Mouse (Mus musculus) ES-Bruce4 (cell line): ENCODE measurements around the gene Slco4a1. TPM values are rescaled to one million over a fixed set of nuclear protein-coding genes. Genes with fewer than 3 reads are reported as not detected.

Experiments used
- H3K27ac ChIP-seq: 2 replicates; pipeline ENCODE4 v1.5.1; 2012; ENCODE audit warnings: low read length, inconsistent platforms; ENCODE audit not compliant: insufficient read depth
- H3K27me3 ChIP-seq: 2 replicates; pipeline ENCODE4 v1.6.1; 2012; ENCODE audit warnings: mild to moderate bottlenecking, low read length, inconsistent platforms; ENCODE audit not compliant: control insufficient read depth, poor library complexity, insufficient read depth, severe bottlenecking
- H3K36me3 ChIP-seq: 2 replicates; pipeline ENCODE4 v1.6.1; 2012; ENCODE audit warnings: inconsistent platforms, mild to moderate bottlenecking, low read length, moderate library complexity; ENCODE audit not compliant: control insufficient read depth, poor library complexity, insufficient read depth, severe bottlenecking
- H3K4me1 ChIP-seq: one replicate; pipeline ENCODE4 v1.8.1; 2011; ENCODE audit warnings: low read length; ENCODE audit not compliant: control insufficient read depth, insufficient read depth
- H3K4me3 ChIP-seq: 2 replicates; pipeline ENCODE4 v1.5.1; 2011; ENCODE audit warnings: low read depth, mild to moderate bottlenecking, low read length
- H3K9ac ChIP-seq: 2 replicates; pipeline ENCODE4 v1.6.1; 2012; ENCODE audit warnings: low read depth, mild to moderate bottlenecking, inconsistent platforms; ENCODE audit not compliant: poor library complexity, severe bottlenecking
- H3K9me3 ChIP-seq: replicated peaks from 2 replicates; pipeline ENCODE4 v1.6.1; 2012; ENCODE audit warnings: mild to moderate bottlenecking, low read length, inconsistent platforms; ENCODE audit not compliant: control insufficient read depth, poor library complexity, insufficient read depth, severe bottlenecking
- CTCF ChIP-seq: IDR thresholded peaks from one replicate; pipeline ENCODE4 v1.8.1; 2011; ENCODE audit warnings: low read depth, low read length
- EP300 ChIP-seq: IDR thresholded peaks from 2 replicates; pipeline ENCODE4 v1.6.1; 2011; ENCODE audit warnings: low read depth, low read length; ENCODE audit not compliant: insufficient read depth
- POLR2A ChIP-seq: IDR thresholded peaks from one replicate; pipeline ENCODE4 v1.8.1; 2011; ENCODE audit warnings: low read length; ENCODE audit not compliant: insufficient read depth
- polyA plus RNA-seq: library from polyadenylated mRNA; stranded (reverse); fragments of >200 nt; gene quantifications from 2 replicates; pipeline ENCODE4 v1.2.4, GENCODE M21; 2011; ENCODE audit warnings: low read depth; ENCODE audit not compliant: missing spikeins, insufficient read depth, insufficient read length

Gene Slco4a1
- polyA plus RNA-seq, 1 experiment = 11.9 TPM

DNA sequence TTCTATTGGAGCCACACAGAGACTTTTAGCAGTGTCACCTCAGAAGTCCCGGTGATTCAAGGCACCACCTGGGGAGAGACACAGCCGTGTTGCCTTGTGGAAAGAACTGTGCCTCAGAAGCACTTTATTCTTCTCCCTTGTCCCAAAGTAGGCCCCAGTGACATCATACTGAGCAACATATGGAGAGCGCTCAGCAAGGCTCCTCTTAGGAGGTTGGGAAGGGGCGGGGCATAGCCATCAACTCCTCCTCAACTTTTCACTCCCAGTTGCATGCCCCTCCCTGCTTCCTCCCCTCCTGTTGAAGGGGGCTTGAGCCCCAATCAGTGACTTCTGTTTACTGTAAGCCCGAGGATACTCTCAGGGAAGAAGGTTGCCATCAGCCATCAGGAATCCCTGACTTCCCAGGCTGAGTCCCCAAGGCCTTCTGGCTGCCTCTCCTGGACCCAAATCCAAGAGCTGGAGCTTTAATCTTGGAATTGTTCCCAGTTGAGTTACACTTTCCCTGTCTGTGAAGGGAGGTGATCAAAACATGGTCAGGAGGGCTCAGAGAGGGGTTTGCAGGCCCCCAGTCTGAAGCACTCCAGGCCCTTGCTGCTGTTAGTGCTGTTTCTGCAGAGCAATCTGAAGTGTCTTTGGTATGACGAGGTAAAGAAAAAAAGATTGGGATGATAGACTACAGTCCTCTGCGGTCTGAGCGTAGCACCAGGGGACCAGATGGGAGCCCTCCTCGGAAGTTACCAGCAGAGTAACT lies 45.3 kb downstream of the Slco4a1 start:
- Histone ChIP-seq H3K9me3 (no peaks in the 10 kb centered on the region), H3K27me3 (no peaks in the 10 kb centered on the region), H3K36me3 (no peaks in the 10 kb centered on the region), H3K4me3 (no peak overlapping the region), H3K9ac (no peak overlapping the region), H3K4me1 (no peaks in the 10 kb centered on the region), H3K27ac (no peak overlapping the region)
- no peak for TF ChIP-seq EP300
- no peak for TF ChIP-seq POLR2A
- no peak for TF ChIP-seq CTCF

DNA sequence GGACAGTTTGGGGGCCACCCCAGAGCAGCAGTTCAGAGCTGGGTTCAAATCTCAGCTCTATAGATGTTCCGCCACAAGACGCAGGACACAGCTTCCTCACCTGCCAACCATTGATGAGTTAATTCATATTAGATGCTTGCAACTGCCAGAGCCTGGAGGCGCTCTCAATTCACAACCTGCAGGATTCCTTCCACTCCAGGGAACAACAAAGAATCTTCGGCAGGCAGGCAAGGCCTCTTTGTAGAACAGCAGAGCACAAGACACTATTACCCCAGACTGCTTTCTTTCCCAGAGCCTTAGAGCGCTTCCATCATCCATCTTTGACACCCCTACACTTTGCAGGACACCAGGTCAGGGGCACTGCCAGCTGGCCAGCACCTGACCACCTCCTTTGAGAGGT lies 50.2 kb downstream of the Slco4a1 start:
- H3K9me3 ChIP-seq = no peaks in the 10 kb centered on the region
- no peak overlapping the region for H3K9ac ChIP-seq
- H3K4me1 ChIP-seq = no peaks in the 10 kb centered on the region
- H3K36me3 ChIP-seq = no peaks in the 10 kb centered on the region
- H3K27ac ChIP-seq = no peak overlapping the region
- no peak for TF ChIP-seq CTCF
- no peak for TF ChIP-seq POLR2A
- no peak for TF ChIP-seq EP300
- H3K27me3 ChIP-seq = no peaks in the 10 kb centered on the region
- H3K4me3 ChIP-seq = no peak overlapping the region

DNA sequence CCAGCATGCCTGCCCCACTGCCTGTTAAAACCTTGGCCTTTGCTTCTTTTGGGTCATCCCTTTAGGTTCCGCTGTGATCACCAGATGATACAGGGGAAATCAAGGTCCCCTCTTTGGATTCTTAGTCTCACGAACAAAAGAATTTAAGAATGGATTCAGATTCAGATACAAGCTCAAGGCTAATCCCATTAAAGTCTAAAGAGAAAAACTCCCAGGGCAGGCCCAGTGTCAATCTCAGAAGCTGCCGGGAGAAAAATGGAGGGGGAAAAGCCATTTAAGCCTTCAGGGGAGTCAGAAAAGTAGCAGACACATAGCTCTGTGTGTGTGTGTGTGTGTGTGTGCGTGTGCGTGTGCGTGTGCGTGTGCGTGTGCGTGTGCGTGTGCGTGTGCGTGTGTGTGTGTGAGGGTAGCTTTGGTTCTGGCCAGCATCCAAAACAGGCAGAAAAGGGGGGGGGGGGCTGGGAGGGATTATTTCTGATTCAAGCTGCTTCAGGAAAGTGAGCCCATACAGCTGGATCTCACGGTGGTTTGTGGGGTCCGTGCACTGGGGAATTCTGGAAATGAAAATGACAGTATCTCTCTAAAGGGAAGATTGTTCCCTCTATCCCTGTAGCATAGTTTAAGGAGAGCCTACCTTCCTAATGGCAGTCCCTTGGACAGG lies 52.5 kb downstream of the Slco4a1 start:
- Histone ChIP-seq H3K9ac (no peak overlapping the region), H3K36me3 (no peaks in the 10 kb centered on the region), H3K9me3 (no peaks in the 10 kb centered on the region), H3K4me1 (no peaks in the 10 kb centered on the region), H3K4me3 (no peak overlapping the region), H3K27me3 (no peaks in the 10 kb centered on the region), H3K27ac (no peak overlapping the region)
- TF ChIP-seq CTCF (no peak), EP300 (no peak), POLR2A (no peak)

DNA sequence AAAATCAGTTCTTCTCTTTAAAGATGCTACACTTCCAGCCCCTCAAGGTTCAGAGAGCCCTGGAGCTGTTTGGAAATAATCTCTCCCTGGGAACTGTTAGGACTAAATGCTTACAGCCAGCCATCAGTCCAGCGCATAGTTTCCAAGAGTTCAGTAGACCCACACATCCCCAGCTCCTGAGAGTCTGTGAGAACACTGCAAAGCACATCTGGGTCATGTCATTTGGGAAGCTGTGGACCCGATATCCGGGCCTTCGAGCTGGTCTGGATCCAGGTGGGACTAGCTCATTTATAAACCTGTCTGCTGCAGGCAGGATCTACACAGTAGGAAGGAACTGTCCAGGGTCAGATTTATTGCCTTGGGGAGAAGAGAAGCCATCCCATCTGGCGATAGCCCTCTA lies 54.8 kb downstream of the Slco4a1 start:
- Histone ChIP-seq H3K9me3 (no peaks in the 10 kb centered on the region), H3K9ac (no peak overlapping the region), H3K4me3 (no peak overlapping the region), H3K27me3 (no peaks in the 10 kb centered on the region), H3K27ac (no peak overlapping the region), H3K36me3 (no peaks in the 10 kb centered on the region), H3K4me1 (no peaks in the 10 kb centered on the region)
- TF ChIP-seq EP300 = no peak
- no peak for TF ChIP-seq CTCF
- no peak for TF ChIP-seq POLR2A

DNA sequence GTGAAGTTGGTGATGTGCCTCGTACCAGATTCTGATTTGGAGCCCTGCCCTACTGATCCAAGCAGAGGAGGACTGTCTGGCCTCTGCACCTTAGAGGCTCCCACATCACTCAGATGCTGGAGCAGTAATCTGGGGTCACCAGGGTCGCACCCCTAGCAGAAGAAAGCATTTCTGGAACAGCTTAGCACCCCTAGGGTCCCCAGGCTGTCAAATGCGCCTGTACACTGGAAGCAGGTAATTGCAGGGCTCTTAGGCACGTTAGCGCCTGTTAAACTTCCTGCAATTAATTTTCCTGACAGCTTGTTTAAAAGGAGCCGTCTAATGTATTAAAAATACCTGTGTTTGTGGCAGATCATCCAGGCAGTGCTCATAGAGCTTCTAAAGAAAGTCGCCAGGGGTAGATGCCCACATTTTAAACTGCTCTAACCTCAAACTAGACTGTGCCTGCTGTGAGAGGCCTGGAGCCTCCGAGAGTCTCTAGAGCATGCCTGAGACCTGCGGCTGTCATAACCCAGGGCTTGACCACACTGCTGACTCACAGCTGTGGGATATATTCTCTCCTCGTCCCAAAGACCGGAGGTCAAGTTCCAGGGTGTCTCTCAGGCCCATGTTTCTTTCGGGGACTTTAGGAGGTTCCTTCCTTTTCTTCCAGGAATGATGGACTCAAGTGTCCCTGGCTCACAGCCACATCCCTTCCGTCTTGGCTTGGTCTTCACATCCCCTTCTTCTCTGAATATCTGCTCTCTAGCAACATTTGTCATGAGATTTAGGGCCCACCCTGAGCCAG lies 56.0 kb downstream of the Slco4a1 start:
- H3K27ac ChIP-seq = no peak overlapping the region
- TF ChIP-seq EP300 = no peak
- no peak for TF ChIP-seq POLR2A
- TF ChIP-seq CTCF = no peak
- H3K9me3 ChIP-seq = no peaks in the 10 kb centered on the region
- no peak overlapping the region for H3K4me3 ChIP-seq
- no peaks in the 10 kb centered on the region for H3K36me3 ChIP-seq
- no peaks in the 10 kb centered on the region for H3K4me1 ChIP-seq
- H3K9ac ChIP-seq = no peak overlapping the region
- H3K27me3 ChIP-seq = no peaks in the 10 kb centered on the region
